Mouse (Mus musculus) cortical plate, adult 2 months (tissue): ENCODE data around the gene Gm11564.
"Not testable (repeated sequence)": the region's sequence is repeated elsewhere in the genome, so short reads cannot be mapped to it uniquely, and the experiment has no call there.

Experiments
- CTCF ChIP-seq: fragments of 200-500 bp; IDR thresholded peaks from 2 replicates; pipeline ENCODE4 v1.5.1; 2011; ENCODE audit warnings: mild to moderate bottlenecking, control low read depth, low read length; ENCODE audit not compliant: insufficient read depth; ENCODE audit errors: extremely low read depth
- POLR2A ChIP-seq: fragments of 200-500 bp; IDR thresholded peaks from 2 replicates; pipeline ENCODE4 v1.6.1; 2011; ENCODE audit warnings: mild to moderate bottlenecking, low read length, control low read depth; ENCODE audit not compliant: insufficient read depth; ENCODE audit errors: extremely low read depth

GRCm38 (mm10) chr11:99864176-99864575 is 48.7 kb upstream of the Gm11564 start, which contains the start of gene Gm11559:
- not testable (repeated sequence) for TF ChIP-seq POLR2A, CTCF
